Mouse (Mus musculus) liver, embryonic 13.5 days (tissue): ENCODE data around the gene Tmcc2. TPM values are rescaled to one million over a fixed set of nuclear protein-coding genes. Genes with fewer than 3 reads are reported as not detected.
"Not testable (repeated sequence)": the region's sequence is repeated elsewhere in the genome, so short reads cannot be mapped to it uniquely, and the experiment has no call there.

ENCODE experiments used
- ATAC-seq: fragments of 200-750 bp; cut with Nextera tagmentation; 2 replicates; pipeline ENCODE4 v1.8.0; 2017; ENCODE audit warnings: low read depth, mild to moderate bottlenecking, moderate number of reproducible peaks, moderate library complexity
- DNase-seq: peaks from one replicate; pipeline ENCODE4 v3.0.0; 2022
- H3K27ac ChIP-seq: fragments of 300-500 bp; sonication (generic); 2 replicates; pipeline ENCODE4 v1.5.1; 2015; ENCODE audit warnings: moderate library complexity, mild to moderate bottlenecking, inconsistent platforms
- H3K27me3 ChIP-seq: fragments of 300-500 bp; sonication (generic); 2 replicates; pipeline ENCODE4 v1.6.1; 2015; ENCODE audit warnings: mild to moderate bottlenecking, inconsistent platforms
- H3K36me3 ChIP-seq: fragments of 300-500 bp; sonication (generic); 2 replicates; pipeline ENCODE4 v1.6.1; 2015; ENCODE audit warnings: mild to moderate bottlenecking, inconsistent platforms
- H3K4me1 ChIP-seq: fragments of 300-500 bp; sonication (generic); replicated peaks from 2 replicates; pipeline ENCODE4 v1.6.1; 2015; ENCODE audit warnings: inconsistent platforms
- H3K4me2 ChIP-seq: fragments of 300-500 bp; sonication (generic); 2 replicates; pipeline ENCODE4 v1.6.1; 2015; ENCODE audit warnings: inconsistent platforms, mild to moderate bottlenecking, moderate library complexity
- H3K4me3 ChIP-seq: fragments of 300-500 bp; sonication (generic); replicated peaks from 2 replicates; pipeline ENCODE4 v1.5.1; 2015; ENCODE audit warnings: mild to moderate bottlenecking, inconsistent platforms
- H3K9ac ChIP-seq: fragments of 300-500 bp; sonication (generic); 2 replicates; pipeline ENCODE4 v1.6.1; 2015; ENCODE audit warnings: mild to moderate bottlenecking, inconsistent platforms
- H3K9me3 ChIP-seq: fragments of 300-500 bp; sonication (generic); replicated peaks from 2 replicates; pipeline ENCODE4 v1.6.1; 2016; ENCODE audit warnings: inconsistent platforms
- WGBS: fragments of 180-500 bp; shearing (Covaris S2); methylation state at CpG from one replicate; pipeline ENCODE4 v1.1.7; 2015; ENCODE audit not compliant: insufficient replicate concordance; 5-methylcytosine and 5-hydroxymethylcytosine counted together
- polyA plus RNA-seq: library from polyadenylated mRNA; unstranded; fragments of >200 nt; fragmentation: Nextera tagmentation; extraction: Ambion mirVana; gene quantifications from 2 replicates; pipeline ENCODE4 v1.2.1, GENCODE M21; 2015

Tmcc2 gene
- polyA plus RNA-seq, 1 experiment from 2014 or later = 456 TPM

DNA sequence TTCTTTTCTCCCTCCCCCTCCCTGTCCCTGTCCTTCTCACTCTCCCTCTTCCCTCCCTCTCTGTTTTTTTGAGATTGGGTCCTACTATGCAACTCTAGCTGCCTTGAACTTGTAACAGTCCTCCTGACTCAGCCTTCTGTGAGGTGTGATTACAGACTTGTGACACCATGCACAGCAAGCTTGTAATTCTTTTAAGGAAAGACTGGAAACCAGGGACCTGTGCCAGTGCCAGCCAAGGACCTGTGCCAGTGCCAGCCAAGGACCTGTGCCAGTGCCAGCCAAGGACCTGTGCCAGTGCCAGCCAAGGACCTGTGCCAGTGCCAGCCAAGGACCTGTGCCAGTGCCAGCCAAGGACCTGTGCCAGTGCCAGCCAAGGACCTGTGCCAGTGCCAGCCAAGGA is 42.0 kb downstream of the Tmcc2 start:
- not testable (repeated sequence) for H3K4me3 ChIP-seq, ATAC-seq, H3K27me3 ChIP-seq, H3K9me3 ChIP-seq, H3K9ac ChIP-seq, H3K4me2 ChIP-seq, H3K36me3 ChIP-seq, H3K27ac ChIP-seq, DNase-seq
- peaks cover 13% of the 10 kb centered on the region for H3K4me1 ChIP-seq

DNA sequence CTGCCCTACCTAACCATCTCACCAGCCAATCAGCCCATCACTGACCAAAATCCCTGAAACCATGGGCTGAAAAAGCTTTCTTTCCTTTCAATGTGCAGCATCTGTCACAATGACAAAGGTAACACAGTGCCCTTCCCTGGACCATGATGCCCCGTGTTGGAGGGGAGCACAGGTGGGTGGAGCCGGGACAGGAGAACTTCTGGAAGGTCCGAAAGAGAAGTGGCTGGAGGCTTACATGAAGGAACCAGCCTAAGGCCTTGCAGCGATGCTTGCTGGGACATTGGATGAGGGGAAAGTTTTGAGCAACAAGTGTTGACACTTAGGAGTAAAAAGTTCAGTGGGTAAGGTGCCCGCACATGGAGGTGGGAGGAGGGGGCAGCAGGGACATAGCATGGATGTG is 42.7 kb downstream of the Tmcc2 start:
- ATAC-seq = no peak
- no peak overlapping the region for H3K27ac ChIP-seq
- DNase-seq = no peak
- H3K9me3 ChIP-seq = peaks cover 6% of the 10 kb centered on the region
- no peak overlapping the region for H3K9ac ChIP-seq
- no peak overlapping the region for H3K4me2 ChIP-seq
- peaks cover 7% of the 10 kb centered on the region for H3K4me1 ChIP-seq
- no peak overlapping the region for H3K4me3 ChIP-seq
- peaks cover under 1% of the 10 kb centered on the region for H3K36me3 ChIP-seq
- H3K27me3 ChIP-seq = 0 out of 2 replicates have a peak, but pooled peaks cover 6% of the 10 kb centered on the region
- 77% methylated on average over 5 of the region's 5 CpGs for WGBS

DNA sequence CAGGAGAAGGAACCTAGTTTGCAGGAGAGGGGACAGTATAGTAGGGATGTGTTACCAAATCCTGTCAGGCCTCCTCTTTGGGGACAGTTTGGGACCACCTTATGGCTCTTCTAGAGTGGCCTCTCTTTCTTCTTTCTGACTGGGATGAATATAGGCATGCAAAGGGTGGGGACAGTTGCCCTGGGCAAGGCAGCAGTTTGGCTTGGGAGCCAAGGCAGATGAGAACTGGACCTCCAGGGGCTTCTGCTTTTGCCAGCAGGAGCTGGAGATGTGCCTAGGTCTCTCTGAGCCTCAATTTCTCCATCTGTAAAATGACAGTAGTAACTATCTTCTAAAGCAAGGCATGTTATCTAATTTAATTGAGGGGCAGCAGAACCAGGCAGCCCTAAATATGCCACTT is 44.1 kb downstream of the Tmcc2 start:
- H3K9me3 ChIP-seq = peaks cover 6% of the 10 kb centered on the region
- 0 out of 2 replicates have a peak, but pooled peaks cover 6% of the 10 kb centered on the region for H3K27me3 ChIP-seq
- peaks cover 16% of the 10 kb centered on the region for H3K4me1 ChIP-seq
- ATAC-seq (no peak), DNase-seq (no peak)
- H3K9ac ChIP-seq = no peak overlapping the region
- no peak overlapping the region for H3K4me2 ChIP-seq
- H3K4me3 ChIP-seq = no peak overlapping the region
- no peaks in the 10 kb centered on the region for H3K36me3 ChIP-seq
- H3K27ac ChIP-seq = 0 out of 2 replicates have a peak overlapping the region, but pooled peaks have one; percentile 55

DNA sequence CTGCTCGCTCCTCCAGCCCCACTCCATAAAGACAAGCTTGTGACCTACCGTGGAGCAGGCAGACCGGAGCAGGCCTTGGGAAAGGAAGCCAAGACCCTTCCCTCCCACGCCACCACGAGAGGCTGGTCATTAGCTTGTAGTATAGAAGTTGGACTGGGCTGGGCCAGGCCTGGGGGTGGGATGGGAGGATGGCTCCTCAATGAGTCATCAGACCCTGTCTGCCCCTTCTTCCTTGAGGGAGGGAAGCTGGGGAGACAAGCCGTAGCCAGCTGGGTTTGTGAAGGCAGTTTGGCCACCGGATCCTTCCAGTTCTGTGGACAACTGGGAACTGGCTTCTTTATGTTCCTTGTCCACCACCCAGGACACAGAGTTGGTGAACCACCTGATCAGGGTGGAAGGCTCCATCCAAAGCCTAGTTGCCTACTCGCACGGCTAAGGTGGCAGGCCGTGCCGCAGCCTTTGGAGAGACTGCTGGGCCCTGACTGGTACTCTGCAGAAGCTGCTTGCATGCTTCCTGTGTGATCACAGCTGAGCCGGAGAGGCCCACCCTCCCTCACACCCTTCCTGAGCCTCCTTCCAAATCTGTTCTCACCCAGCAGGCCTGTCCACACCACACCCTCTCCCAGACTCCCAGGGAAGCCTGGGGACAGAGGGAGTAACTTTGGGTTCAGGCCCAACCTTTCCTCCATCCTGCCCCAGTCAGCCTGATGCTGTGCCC is 44.8 kb downstream of the Tmcc2 start:
- ATAC-seq = peak; percentile 25; the same call in 1 of the 2 replicates
- H3K4me3 ChIP-seq = no peak overlapping the region
- no peak overlapping the region for H3K9ac ChIP-seq
- 71% methylated on average over 12 of the region's 12 CpGs for WGBS
- peaks cover 6% of the 10 kb centered on the region for H3K9me3 ChIP-seq
- H3K27me3 ChIP-seq = 0 out of 2 replicates have a peak, but pooled peaks cover 6% of the 10 kb centered on the region
- no peaks in the 10 kb centered on the region for H3K36me3 ChIP-seq
- peaks cover 23% of the 10 kb centered on the region for H3K4me1 ChIP-seq
- no peak for DNase-seq
- peak overlapping the region; percentile 55; the same call in 1 of the 2 replicates for H3K27ac ChIP-seq
- H3K4me2 ChIP-seq = no peak overlapping the region

DNA sequence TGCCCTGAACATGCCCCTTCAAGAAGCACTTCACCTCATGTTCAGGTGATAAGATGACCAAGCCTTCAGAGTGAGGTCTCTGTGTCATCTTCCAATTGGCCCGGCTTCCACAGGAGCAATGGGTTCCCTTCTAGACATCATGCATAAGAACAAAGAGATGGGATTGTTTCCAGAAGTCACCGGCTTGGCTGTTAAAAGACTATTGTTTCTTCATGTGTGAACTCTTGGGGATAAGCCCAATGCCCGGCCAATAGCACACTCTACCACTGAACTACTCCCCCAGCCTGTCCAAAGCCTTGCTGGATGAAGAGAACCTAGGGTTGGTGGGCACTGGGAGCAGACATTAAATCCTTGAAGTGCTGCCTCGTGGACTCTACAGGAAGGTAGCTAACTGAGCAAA is 45.6 kb downstream of the Tmcc2 start:
- no peak overlapping the region for H3K4me2 ChIP-seq
- H3K4me3 ChIP-seq = no peak overlapping the region
- H3K9ac ChIP-seq = no peak overlapping the region
- no peak for ATAC-seq
- WGBS = 65% methylated on average over 4 of the region's 4 CpGs
- H3K27me3 ChIP-seq = 0 out of 2 replicates have a peak, but pooled peaks cover 6% of the 10 kb centered on the region
- H3K36me3 ChIP-seq = no peaks in the 10 kb centered on the region
- no peaks in the 10 kb centered on the region for H3K9me3 ChIP-seq
- H3K27ac ChIP-seq = 0 out of 2 replicates have a peak overlapping the region, but pooled peaks have one; percentile 55
- DNase-seq = no peak
- peaks cover 23% of the 10 kb centered on the region for H3K4me1 ChIP-seq

DNA sequence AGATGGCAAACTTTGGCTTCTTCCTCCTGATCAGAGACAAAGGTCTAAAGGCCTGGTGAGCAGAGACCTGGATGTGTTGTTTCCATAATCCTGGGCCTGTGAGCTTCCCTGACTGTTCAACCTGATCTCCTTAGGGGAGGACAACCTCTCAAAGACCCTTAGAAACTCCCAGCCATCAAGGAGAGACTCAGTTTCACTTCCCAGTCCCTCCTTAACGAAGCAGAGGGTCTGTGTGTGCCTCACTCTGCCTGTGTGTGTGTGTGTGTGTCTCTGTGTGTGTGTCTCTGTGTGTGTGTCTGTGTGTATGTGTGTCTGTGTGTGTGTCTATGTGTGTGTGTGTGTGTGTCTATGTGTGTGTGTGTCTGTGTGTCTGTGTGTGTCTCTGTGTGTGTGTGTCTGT is 47.4 kb downstream of the Tmcc2 start:
- Histone ChIP-seq H3K4me3 (no peak overlapping the region), H3K9me3 (no peaks in the 10 kb centered on the region), H3K27ac (no peak overlapping the region), H3K4me2 (no peak overlapping the region), H3K27me3 (0 out of 2 replicates have a peak, but pooled peaks cover 6% of the 10 kb centered on the region), H3K4me1 (peaks cover 25% of the 10 kb centered on the region), H3K36me3 (no peaks in the 10 kb centered on the region), H3K9ac (no peak overlapping the region)
- 64% methylated on average over 1 of the region's 1 CpGs for WGBS
- DNase-seq (no peak), ATAC-seq (no peak)

DNA sequence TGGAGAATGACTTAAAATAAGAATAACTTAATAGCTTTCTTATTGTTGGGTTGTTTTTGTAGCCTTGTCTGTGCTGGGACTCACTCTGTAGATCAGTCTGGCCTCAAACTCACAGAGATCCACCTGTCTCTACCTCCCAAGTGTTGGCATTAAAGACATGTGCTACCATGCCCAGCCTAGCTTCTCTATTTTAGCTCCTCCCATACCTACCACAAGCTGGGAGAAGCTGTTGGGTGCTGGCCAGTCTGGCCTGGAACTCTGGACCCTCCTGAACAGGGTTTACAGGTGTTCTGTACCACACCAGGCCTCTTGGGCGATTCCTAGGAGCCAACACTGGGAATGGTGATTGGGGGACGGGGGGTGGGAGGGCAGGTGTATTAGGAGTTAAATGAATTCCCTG is 47.9 kb downstream of the Tmcc2 start:
- no peaks in the 10 kb centered on the region for H3K9me3 ChIP-seq
- ATAC-seq (no peak), DNase-seq (no peak)
- H3K27ac ChIP-seq = no peak overlapping the region
- WGBS = 70% methylated on average over 2 of the region's 2 CpGs
- H3K9ac ChIP-seq = no peak overlapping the region
- H3K4me3 ChIP-seq = no peak overlapping the region
- H3K4me2 ChIP-seq = no peak overlapping the region
- 0 out of 2 replicates have a peak, but pooled peaks cover 4% of the 10 kb centered on the region for H3K27me3 ChIP-seq
- peaks cover 29% of the 10 kb centered on the region for H3K4me1 ChIP-seq
- no peaks in the 10 kb centered on the region for H3K36me3 ChIP-seq

DNA sequence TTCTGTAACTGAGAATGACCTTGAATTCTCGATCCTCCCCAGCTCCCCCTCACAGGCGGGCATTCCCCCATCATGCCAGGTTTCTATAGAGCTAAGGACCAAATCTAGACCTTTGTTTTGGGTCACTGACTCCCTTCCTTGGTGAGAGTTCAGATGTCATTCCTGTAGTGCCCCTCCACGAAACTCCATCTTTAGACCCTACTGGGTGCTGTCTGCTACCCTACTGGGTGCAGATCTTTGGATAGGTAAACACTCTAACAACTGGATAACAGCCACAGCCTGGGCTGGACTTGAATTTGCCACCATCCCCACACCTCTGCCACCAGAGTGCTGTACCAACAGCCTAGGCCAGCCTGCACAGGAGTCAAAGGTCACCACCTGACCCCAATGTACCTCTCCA is 48.6 kb downstream of the Tmcc2 start:
- H3K4me2 ChIP-seq = no peak overlapping the region
- H3K4me3 ChIP-seq = no peak overlapping the region

DNA sequence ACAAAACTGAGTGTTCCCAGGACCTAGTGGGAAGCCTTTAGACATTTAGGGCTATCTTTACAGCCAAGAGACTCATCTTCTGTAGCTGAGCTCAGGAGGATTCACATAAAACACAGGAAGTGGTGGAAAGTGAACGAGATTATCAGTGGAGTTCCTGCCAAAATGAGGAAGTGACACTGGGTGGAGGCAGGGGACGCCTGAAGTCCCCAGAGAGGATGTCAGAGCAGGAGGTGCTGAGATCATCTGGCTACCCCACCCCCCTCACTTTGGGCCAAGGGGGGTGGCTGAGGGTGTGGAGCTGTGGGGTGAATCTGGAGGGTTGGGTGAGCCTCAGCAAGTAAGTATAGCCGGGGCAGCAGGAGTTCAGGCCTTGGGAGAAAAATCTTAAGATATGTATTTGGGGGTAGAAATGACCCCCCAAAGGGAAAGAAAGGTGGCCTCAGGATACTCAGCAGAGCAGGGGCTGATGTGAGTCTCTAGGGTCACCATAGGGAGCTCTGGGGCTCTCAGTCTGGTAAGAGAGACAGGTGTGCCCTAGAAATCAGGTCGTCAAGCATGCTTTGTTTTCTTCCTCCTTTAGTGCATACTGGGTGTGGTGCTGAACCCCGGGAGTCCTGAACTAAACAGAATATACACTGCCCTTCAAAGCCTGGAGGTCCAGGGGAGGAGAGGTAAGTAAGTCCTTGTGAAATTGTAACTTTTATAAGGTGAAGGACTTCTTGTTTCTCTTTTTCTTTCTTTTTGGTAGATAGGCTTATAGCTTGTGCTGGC is 49.2 kb downstream of the Tmcc2 start:
- H3K4me1 ChIP-seq = peaks cover 40% of the 10 kb centered on the region
- H3K27ac ChIP-seq = peak overlapping the region; percentile 55
- no peak overlapping the region for H3K4me3 ChIP-seq
- WGBS = 10% methylated on average over 5 of the region's 5 CpGs
- no peaks in the 10 kb centered on the region for H3K36me3 ChIP-seq
- H3K9me3 ChIP-seq = no peaks in the 10 kb centered on the region
- ATAC-seq (0 out of 2 replicates have a peak, but pooled peaks have one; percentile 33), DNase-seq (no peak)
- 0 out of 2 replicates have a peak overlapping the region, but pooled peaks have one; percentile 36 for H3K9ac ChIP-seq
- H3K27me3 ChIP-seq = 0 out of 2 replicates have a peak, but pooled peaks cover 2% of the 10 kb centered on the region
- H3K4me2 ChIP-seq = no peak overlapping the region

More for the DNA sequence above, 48.6 kb downstream of the Tmcc2 start:
- Histone ChIP-seq H3K27me3 (0 out of 2 replicates have a peak, but pooled peaks cover 2% of the 10 kb centered on the region), H3K9ac (no peak overlapping the region; the same call in 1 of the 2 replicates), H3K27ac (no peak overlapping the region), H3K9me3 (no peaks in the 10 kb centered on the region), H3K36me3 (no peaks in the 10 kb centered on the region), H3K4me1 (peaks cover 34% of the 10 kb centered on the region)
- DNase-seq (no peak), ATAC-seq (peak; percentile 47; the same call in 1 of the 2 replicates)
- 52% methylated on average over 3 of the region's 3 CpGs for WGBS

DNA sequence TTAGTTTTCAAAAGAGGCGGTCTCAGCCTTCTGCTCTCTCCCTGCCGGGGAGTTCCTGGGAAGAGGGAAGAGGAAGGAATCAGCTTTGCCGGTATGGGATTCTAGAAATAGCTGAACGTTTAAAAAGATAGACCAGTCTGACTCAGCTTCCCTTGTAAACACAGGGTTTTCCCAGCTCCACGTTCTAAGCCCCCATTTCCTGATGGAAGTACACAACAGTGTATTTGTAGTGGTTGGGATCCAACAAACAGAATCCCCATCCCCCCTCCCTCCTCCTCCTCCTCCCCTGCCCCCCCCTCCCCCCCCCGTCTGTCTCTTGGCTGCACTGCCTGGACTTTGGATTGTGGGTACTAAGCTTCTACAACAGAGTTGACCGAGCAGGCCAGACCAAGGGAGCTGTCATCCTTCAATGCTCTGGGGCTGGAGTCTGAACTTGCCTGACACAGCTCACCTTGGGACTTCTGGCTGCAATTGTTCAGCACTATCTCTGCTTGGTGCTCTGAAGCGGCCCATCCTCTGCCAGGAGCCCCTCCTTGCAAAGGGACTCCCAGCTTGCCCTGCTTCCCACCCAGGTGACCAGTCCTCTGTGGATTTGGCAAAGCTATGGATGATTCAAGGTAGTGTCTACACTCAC is 52.9 kb downstream of the Tmcc2 start:
- Histone ChIP-seq H3K4me2 (no peak overlapping the region), H3K9me3 (no peaks in the 10 kb centered on the region), H3K9ac (no peak overlapping the region), H3K36me3 (no peaks in the 10 kb centered on the region), H3K4me1 (peaks cover 70% of the 10 kb centered on the region), H3K4me3 (no peak overlapping the region), H3K27ac (no peak overlapping the region), H3K27me3 (no peaks in the 10 kb centered on the region)
- ATAC-seq = no peak
- WGBS = 35% methylated on average over 8 of the region's 8 CpGs
- DNase-seq = no peak

DNA sequence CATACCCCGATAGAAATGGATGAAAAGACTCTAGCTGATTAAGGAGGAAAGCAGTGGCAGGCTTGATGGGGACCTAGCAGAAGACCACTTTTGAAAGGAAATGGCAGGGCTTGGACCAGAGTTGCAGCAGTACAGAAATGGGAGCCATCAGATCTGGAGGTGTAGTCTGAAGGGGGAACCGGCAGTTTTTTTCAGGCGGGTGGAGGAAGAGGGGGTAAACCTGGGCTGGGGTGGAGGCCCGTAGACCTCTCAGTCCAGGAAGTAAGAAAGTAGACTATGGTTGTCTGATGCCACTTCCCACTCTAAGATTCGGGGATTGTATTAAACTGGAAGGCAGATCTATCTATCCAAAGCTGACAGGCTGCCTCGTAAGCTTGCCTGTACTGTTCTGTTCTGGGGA is 54.2 kb downstream of the Tmcc2 start:
- peaks cover 4% of the 10 kb centered on the region; the same call in 1 of the 2 replicates for H3K36me3 ChIP-seq
- ATAC-seq (no peak), DNase-seq (no peak)
- H3K4me3 ChIP-seq = no peak overlapping the region
- H3K9me3 ChIP-seq = no peaks in the 10 kb centered on the region
- no peak overlapping the region for H3K4me2 ChIP-seq
- WGBS = 30% methylated on average over 6 of the region's 6 CpGs
- no peak overlapping the region for H3K27ac ChIP-seq
- no peak overlapping the region for H3K9ac ChIP-seq
- H3K4me1 ChIP-seq = peaks cover 67% of the 10 kb centered on the region
- no peaks in the 10 kb centered on the region for H3K27me3 ChIP-seq
